Mouse (Mus musculus) kidney, adult 2 months (tissue): Measurements from ENCODE around the gene Ucn2. TPM values are rescaled to one million over a fixed set of nuclear protein-coding genes. Genes with fewer than 3 reads are reported as not detected.

Experiments
- DNase-seq: peaks from one replicate; pipeline ENCODE4 v3.0.0; 2021
- H3K27ac ChIP-seq: fragments of 200-500 bp; 2 replicates; pipeline ENCODE4 v1.5.1; 2012; ENCODE audit warnings: low read depth, low read length, control low read depth, inconsistent platforms; ENCODE audit not compliant: insufficient read depth
- H3K27me3 ChIP-seq: fragments of 200-500 bp; replicated peaks from 2 replicates; pipeline ENCODE4 v1.6.1; 2012; ENCODE audit warnings: mild to moderate bottlenecking, moderate library complexity, low read length, inconsistent platforms; ENCODE audit not compliant: control insufficient read depth, insufficient read depth
- H3K36me3 ChIP-seq: fragments of 200-500 bp; 2 replicates; pipeline ENCODE4 v1.6.1; 2012; ENCODE audit warnings: mild to moderate bottlenecking, moderate library complexity, low read length, inconsistent platforms; ENCODE audit not compliant: control insufficient read depth, insufficient read depth
- H3K4me1 ChIP-seq: fragments of 200-500 bp; 2 replicates; pipeline ENCODE4 v1.6.1; 2011; ENCODE audit warnings: low read length; ENCODE audit not compliant: control insufficient read depth, insufficient read depth
- H3K4me3 ChIP-seq: fragments of 200-500 bp; 2 replicates; pipeline ENCODE4 v1.5.1; 2011; ENCODE audit warnings: mild to moderate bottlenecking, low read depth, low read length, control low read depth; ENCODE audit not compliant: insufficient read depth
- CTCF ChIP-seq: fragments of 200-500 bp; conservative IDR thresholded peaks from 2 replicates; pipeline ENCODE4 v1.5.1; 2011; ENCODE audit warnings: low read depth, mild to moderate bottlenecking, control low read depth, low read length, moderate library complexity, mixed read lengths; ENCODE audit not compliant: insufficient read depth, insufficient read length
- POLR2A ChIP-seq: fragments of 200-500 bp; IDR thresholded peaks from one replicate; pipeline ENCODE4 v1.6.1; 2011; ENCODE audit warnings: low read depth, low read length, control low read depth
- WGBS: fragments of 180-500 bp; shearing (Covaris S2); methylation state at CpG from one replicate; pipeline ENCODE4 v1.1.7; 2018; 5-methylcytosine and 5-hydroxymethylcytosine counted together
- polyA plus RNA-seq: library from polyadenylated mRNA; depleted of rRNA; stranded (reverse); fragments of >200 nt; gene quantifications from 2 replicates; pipeline ENCODE4 v1.2.3, GENCODE M21; 2012

Gene Ucn2
- polyA plus RNA-seq, 1 experiment, result 0.11 TPM

DNA sequence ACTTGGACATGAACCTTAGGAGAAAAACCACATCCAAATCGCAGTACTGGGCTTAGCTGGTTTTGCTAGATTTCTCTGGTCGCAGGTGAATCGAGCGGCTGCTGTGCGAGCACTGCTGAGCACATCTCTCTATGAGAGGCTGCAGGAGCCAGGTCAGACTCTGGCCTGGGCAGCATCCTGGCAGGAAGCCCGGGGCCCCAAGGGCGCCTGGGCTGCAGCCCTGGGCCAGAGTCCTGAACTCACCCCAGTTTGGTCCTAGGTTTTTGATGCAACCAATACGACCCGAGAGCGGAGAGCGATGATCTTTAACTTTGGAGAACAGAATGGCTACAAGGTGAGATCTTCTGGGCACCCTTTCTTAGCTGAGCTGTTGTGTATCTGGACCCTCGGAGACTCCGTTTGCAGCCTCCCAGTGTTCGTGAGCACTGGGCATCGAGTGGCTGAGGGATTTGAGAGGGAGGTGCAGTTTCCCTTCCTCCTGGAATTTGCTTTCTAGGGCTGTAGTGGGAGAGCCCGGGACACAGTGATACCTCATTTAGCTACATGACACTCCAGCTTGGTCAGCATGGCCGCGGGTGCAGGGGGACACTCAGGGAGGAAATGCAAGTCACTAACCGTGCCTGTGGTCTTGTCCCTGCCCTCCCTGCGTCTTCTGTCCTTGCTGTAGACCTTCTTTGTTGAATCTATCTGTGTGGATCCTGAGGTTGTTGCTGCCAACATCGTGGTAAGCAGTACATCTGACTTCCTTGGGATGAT is 21.4 kb downstream of the Ucn2 start:
- H3K27me3 ChIP-seq, result no peaks in the 10 kb centered on the region
- no peak for DNase-seq
- H3K27ac ChIP-seq, result no peak overlapping the region
- no peaks in the 10 kb centered on the region for H3K4me1 ChIP-seq
- WGBS, result 63% methylated on average over 21 of the region's 21 CpGs
- H3K4me3 ChIP-seq, result no peak overlapping the region
- TF ChIP-seq CTCF, result no peak
- no peak for TF ChIP-seq POLR2A
- no peaks in the 10 kb centered on the region for H3K36me3 ChIP-seq

DNA sequence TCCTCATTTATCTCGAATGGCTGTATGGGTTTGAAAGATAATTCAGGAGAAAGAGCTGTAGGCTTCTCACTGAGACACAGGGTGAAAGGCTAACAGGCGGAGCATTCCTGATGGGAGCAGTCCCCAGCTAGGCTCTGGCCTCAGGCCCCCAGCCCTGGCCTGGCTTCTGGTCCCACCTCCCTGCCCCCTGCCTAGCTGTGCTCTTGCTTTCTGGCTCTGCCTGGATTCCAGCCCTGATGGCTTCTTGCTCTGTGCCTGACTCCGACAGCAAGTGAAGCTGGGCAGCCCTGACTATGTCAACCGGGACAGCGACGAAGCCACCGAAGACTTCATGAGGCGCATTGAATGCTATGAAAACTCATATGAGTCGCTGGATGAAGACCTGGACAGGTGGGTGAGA is 22.3 kb downstream of the Ucn2 start:
- Histone ChIP-seq H3K4me1 (no peaks in the 10 kb centered on the region), H3K36me3 (no peaks in the 10 kb centered on the region), H3K27ac (no peak overlapping the region), H3K4me3 (no peak overlapping the region), H3K27me3 (no peaks in the 10 kb centered on the region)
- TF ChIP-seq POLR2A, result no peak
- no peak for TF ChIP-seq CTCF
- 94% methylated on average over 9 of the region's 9 CpGs for WGBS
- no peak for DNase-seq

- Histone ChIP-seq H3K27me3 (no peaks in the 10 kb centered on the region), H3K36me3 (no peaks in the 10 kb centered on the region), H3K4me3 (no peak overlapping the region), H3K27ac (no peak overlapping the region), H3K4me1 (no peaks in the 10 kb centered on the region)
- no peak for TF ChIP-seq CTCF
- no peak for TF ChIP-seq POLR2A
- 66% methylated on average over 10 of the region's 10 CpGs for WGBS
- DNase-seq, result no peak
Observed at GRCm38 (mm10) chr9:109008994-109009635, 23.3 kb downstream of the Ucn2 start.

DNA sequence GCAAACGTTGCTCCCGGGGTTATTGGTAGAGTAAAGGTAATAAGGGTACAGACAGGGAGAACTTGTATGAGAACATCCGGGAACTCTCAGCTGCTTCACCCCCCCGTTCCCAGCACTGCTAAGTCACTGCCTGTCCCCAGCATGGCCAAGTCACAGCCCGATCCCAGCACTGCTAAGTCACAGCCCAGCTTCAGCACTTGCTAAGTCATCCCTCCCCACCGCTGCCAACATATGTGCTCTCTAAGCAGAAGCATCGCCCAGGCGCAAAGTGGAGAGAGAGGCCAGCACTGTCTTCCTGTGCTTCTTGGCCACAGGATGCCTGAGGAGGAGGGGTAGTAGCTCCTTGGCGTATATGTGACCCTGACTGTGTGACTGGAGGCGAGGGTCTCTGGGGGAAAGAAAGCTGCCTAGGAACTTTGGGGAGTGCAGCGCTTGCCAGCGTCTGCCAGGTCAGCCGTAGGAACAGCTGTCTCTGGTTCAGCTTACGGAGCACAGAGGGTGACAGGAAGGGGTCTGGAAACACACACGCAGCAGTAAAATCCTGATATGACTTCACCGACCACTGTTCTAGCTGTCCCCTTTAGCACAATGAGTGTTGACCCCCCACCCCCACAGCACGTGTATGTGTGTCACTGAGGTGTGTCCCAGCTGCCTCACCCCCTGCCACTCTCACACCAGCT is 24.0 kb downstream of the Ucn2 start:
- 58% methylated on average over 17 of the region's 17 CpGs for WGBS
- Histone ChIP-seq H3K4me3 (no peak overlapping the region), H3K36me3 (no peaks in the 10 kb centered on the region), H3K4me1 (no peaks in the 10 kb centered on the region), H3K27ac (no peak overlapping the region), H3K27me3 (no peaks in the 10 kb centered on the region)
- DNase-seq, result no peak
- TF ChIP-seq POLR2A (no peak), CTCF (no peak)

DNA sequence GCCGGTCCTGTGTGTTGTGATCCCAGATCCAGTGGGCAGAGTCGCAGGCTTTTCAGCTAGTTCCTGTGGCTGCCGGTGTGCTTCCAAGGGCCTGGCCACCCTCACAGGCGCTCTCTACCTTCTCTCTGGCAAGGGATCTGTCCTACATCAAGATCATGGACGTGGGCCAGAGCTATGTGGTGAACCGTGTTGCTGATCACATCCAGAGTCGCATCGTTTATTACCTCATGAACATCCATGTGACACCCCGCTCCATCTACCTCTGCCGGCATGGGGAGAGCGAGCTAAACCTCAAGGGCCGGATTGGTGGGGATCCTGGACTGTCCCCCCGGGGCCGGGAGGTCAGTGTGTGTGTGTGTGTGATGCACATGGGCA is 24.5 kb downstream of the Ucn2 start:
- no peaks in the 10 kb centered on the region for H3K4me1 ChIP-seq
- no peak for DNase-seq
- H3K27me3 ChIP-seq, result no peaks in the 10 kb centered on the region
- H3K4me3 ChIP-seq, result no peak overlapping the region
- TF ChIP-seq POLR2A (no peak), CTCF (no peak)
- H3K27ac ChIP-seq, result no peak overlapping the region
- H3K36me3 ChIP-seq, result no peaks in the 10 kb centered on the region
- 84% methylated on average over 14 of the region's 14 CpGs for WGBS

DNA sequence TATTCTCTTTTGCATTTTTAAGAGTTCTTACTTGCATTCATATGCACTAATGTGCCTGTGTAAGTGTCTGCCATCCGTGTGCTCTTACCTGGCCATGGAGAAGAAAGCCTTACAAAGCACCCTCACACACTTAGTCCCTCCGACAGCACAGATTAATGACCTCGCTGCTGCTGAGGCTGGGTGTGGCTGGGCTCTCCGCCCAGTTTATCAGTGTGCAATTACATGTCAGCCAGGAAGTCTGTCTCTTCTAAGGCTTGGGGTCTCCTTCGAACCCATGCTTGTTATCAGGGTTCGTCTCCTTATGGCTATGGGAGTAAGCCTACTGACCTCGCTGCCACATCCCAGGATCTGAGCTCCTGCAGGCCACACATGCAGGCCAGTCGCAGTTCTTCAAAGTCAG is 29.6 kb downstream of the Ucn2 start:
- TF ChIP-seq CTCF (no peak), POLR2A (no peak)
- Histone ChIP-seq H3K4me3 (no peak overlapping the region), H3K4me1 (no peaks in the 10 kb centered on the region), H3K36me3 (no peaks in the 10 kb centered on the region), H3K27ac (no peak overlapping the region), H3K27me3 (no peaks in the 10 kb centered on the region)
- DNase-seq, result no peak
- 69% methylated on average over 8 of the region's 8 CpGs for WGBS

- H3K36me3 ChIP-seq, result no peaks in the 10 kb centered on the region
- no peak overlapping the region for H3K4me3 ChIP-seq
- H3K4me1 ChIP-seq, result no peaks in the 10 kb centered on the region
- no peak for DNase-seq
- TF ChIP-seq CTCF (no peak), POLR2A (no peak)
- WGBS, result 73% methylated on average over 11 of the region's 11 CpGs
- H3K27me3 ChIP-seq, result no peaks in the 10 kb centered on the region
- H3K27ac ChIP-seq, result no peak overlapping the region
Observed at GRCm38 (mm10) chr9:109016973-109017604, 31.3 kb downstream of the Ucn2 start.
